Mouse (Mus musculus) hindbrain, embryonic 15.5 days (tissue): Measurements from ENCODE around the gene Fgf11. TPM values are rescaled to one million over a fixed set of nuclear protein-coding genes. Genes with fewer than 3 reads are reported as not detected.

Experiments used
- polyA plus RNA-seq: library from polyadenylated mRNA; unstranded; fragments of >200 nt; fragmentation: Nextera tagmentation; extraction: Ambion mirVana; gene quantifications from 2 replicates; pipeline ENCODE4 v1.2.1, GENCODE M21; 2015

Fgf11 gene
- polyA plus RNA-seq, 1 experiment from 2014 or later, result 7.1 TPM

Other genes starting within 250 kb of the Fgf11 start
- gene Efnb3, start 241.7 kb downstream of the Fgf11 start, polyA plus RNA-seq, result 134 and 160 TPM in 2 replicates
- gene Wrap53, start 221.6 kb downstream of the Fgf11 start, polyA plus RNA-seq, result 19.6 and 20.6 TPM in 2 replicates
- gene Trp53, start 221.5 kb downstream of the Fgf11 start, polyA plus RNA-seq, result 61.1 and 64.2 TPM in 2 replicates
- 71.9 and 89.4 TPM in 2 replicates for gene Atp1b2, start 195.9 kb downstream of the Fgf11 start, polyA plus RNA-seq
- gene Shbg, start 184.0 kb downstream of the Fgf11 start, polyA plus RNA-seq, result not detected in 2 replicates
- 22.5 and 23.9 TPM in 2 replicates for gene Sat2, start 179.8 kb downstream of the Fgf11 start, polyA plus RNA-seq
- gene Fxr2, start 168.9 kb downstream of the Fgf11 start, polyA plus RNA-seq, result 41.3 and 41.5 TPM in 2 replicates
- gene Sox15, start 146.5 kb downstream of the Fgf11 start, polyA plus RNA-seq, result not detected in 2 replicates
- gene Mpdu1, start 139.2 kb downstream of the Fgf11 start, polyA plus RNA-seq, result 101 and 108 TPM in 2 replicates
- 10.3 and 12.2 TPM in 2 replicates for gene Cd68, start 135.7 kb downstream of the Fgf11 start, polyA plus RNA-seq
- 476 and 491 TPM in 2 replicates for gene Eif4a1, start 129.4 kb downstream of the Fgf11 start, polyA plus RNA-seq
- gene Senp3, start 119.8 kb downstream of the Fgf11 start, polyA plus RNA-seq, result 101 and 103 TPM in 2 replicates
- gene Tnfsf13, start 116.1 kb downstream of the Fgf11 start, polyA plus RNA-seq, result 0.61 and 0.76 TPM in 2 replicates
- gene Tnfsf12, start 106.0 kb downstream of the Fgf11 start, polyA plus RNA-seq, result 3.5 and 5.0 TPM in 2 replicates
- 1.2 and 1.9 TPM in 2 replicates for gene Tnfsfm13, start 105.8 kb downstream of the Fgf11 start, polyA plus RNA-seq
- gene Polr2a, start 43.2 kb downstream of the Fgf11 start, polyA plus RNA-seq, result 15.6 and 16.6 TPM in 2 replicates
- gene Slc35g3, start 39.9 kb downstream of the Fgf11 start, polyA plus RNA-seq, result 0.51 and 0.66 TPM in 2 replicates
- 5.2 and 5.3 TPM in 2 replicates for gene Zbtb4, start 35.9 kb downstream of the Fgf11 start, polyA plus RNA-seq
- gene Chrnb1, start 5.9 kb downstream of the Fgf11 start, polyA plus RNA-seq, result 1.2 and 2.2 TPM in 2 replicates
- 1.1 and 2.0 TPM in 2 replicates for gene Tmem102, start 3.8 kb upstream of the Fgf11 start, polyA plus RNA-seq
- gene Gm39566, start 13.4 kb upstream of the Fgf11 start, polyA plus RNA-seq, result not detected in 2 replicates
- gene Spem2, start 16.6 kb upstream of the Fgf11 start, polyA plus RNA-seq, result not detected in 2 replicates
- gene Spem1, start 20.3 kb upstream of the Fgf11 start, polyA plus RNA-seq, result 0.21 and 0.34 TPM in 2 replicates
- 20.9 and 21.0 TPM in 2 replicates for gene Nlgn2, start 35.9 kb upstream of the Fgf11 start, polyA plus RNA-seq
- 375 and 391 TPM in 2 replicates for gene Tmem256, start 36.7 kb upstream of the Fgf11 start, polyA plus RNA-seq
- 46.0 and 47.5 TPM in 2 replicates for gene Plscr3, start 44.5 kb upstream of the Fgf11 start, polyA plus RNA-seq
- gene Tnk1, start 56.9 kb upstream of the Fgf11 start, polyA plus RNA-seq, result 0.10 and 0.12 TPM in 2 replicates
- not detected in 2 replicates for gene Tmem95, start 76.2 kb upstream of the Fgf11 start, polyA plus RNA-seq
- 2.0 and 2.4 TPM in 2 replicates for gene Kctd11, start 79.5 kb upstream of the Fgf11 start, polyA plus RNA-seq
- gene Acap1, start 93.7 kb upstream of the Fgf11 start, polyA plus RNA-seq, result 0.52 and 0.58 TPM in 2 replicates
- gene 2810408A11Rik, start 99.1 kb upstream of the Fgf11 start, polyA plus RNA-seq, result 8.8 TPM in 2 replicates
- gene Neurl4, start 99.2 kb upstream of the Fgf11 start, polyA plus RNA-seq, result 16.6 and 19.9 TPM in 2 replicates
- gene Gps2, start 112.0 kb upstream of the Fgf11 start, polyA plus RNA-seq, result 68.4 and 69.9 TPM in 2 replicates
- gene Eif5a, start 120.1 kb upstream of the Fgf11 start, polyA plus RNA-seq, result 1,083 and 1,119 TPM in 2 replicates
- gene Ybx2, start 133.9 kb upstream of the Fgf11 start, polyA plus RNA-seq, result 6.7 and 6.8 TPM in 2 replicates
- 3.4 and 4.1 TPM in 2 replicates for gene Slc2a4, start 146.3 kb upstream of the Fgf11 start, polyA plus RNA-seq
- 0.34 and 1.0 TPM in 2 replicates for gene Cldn7, start 162.9 kb upstream of the Fgf11 start, polyA plus RNA-seq
- gene Ctdnep1, start 179.3 kb upstream of the Fgf11 start, polyA plus RNA-seq, result 23.5 and 27.1 TPM in 2 replicates
- 163 and 174 TPM in 2 replicates for gene Elp5, start 180.7 kb upstream of the Fgf11 start, polyA plus RNA-seq
- gene Gabarap, start 189.3 kb upstream of the Fgf11 start, polyA plus RNA-seq, result 561 and 571 TPM in 2 replicates
- 56.1 and 62.2 TPM in 2 replicates for gene Phf23, start 193.9 kb upstream of the Fgf11 start, polyA plus RNA-seq
- 26.4 and 28.7 TPM in 2 replicates for gene Dvl2, start 198.7 kb upstream of the Fgf11 start, polyA plus RNA-seq
- gene Acadvl, start 213.6 kb upstream of the Fgf11 start, polyA plus RNA-seq, result 58.0 and 62.2 TPM in 2 replicates
- gene Dlg4, start 215.1 kb upstream of the Fgf11 start, polyA plus RNA-seq, result 23.8 and 24.1 TPM in 2 replicates